Mouse (Mus musculus) lung, embryonic 14.5 days (tissue): ENCODE results near the gene Gm49373. TPM values are rescaled to one million over a fixed set of nuclear protein-coding genes. Genes with fewer than 3 reads are reported as not detected.

Experiments used
- ATAC-seq: fragments of 200-750 bp; cut with Nextera tagmentation; 2 replicates; pipeline ENCODE4 v1.8.0; 2017; ENCODE audit warnings: mild to moderate bottlenecking, moderate TSS enrichment, moderate library complexity; ENCODE audit not compliant: insufficient read depth
- DNase-seq: peaks from one replicate; pipeline ENCODE4 v3.0.0-alpha.2; 2015
- H3K27ac ChIP-seq: fragments of 300-500 bp; sonication (generic); 2 replicates; pipeline ENCODE4 v1.5.1; 2014; ENCODE audit warnings: low read depth, mild to moderate bottlenecking, moderate library complexity
- H3K27me3 ChIP-seq: fragments of 300-500 bp; sonication (generic); 2 replicates; pipeline ENCODE4 v1.6.1; 2014; ENCODE audit warnings: low read length, control low read depth; ENCODE audit not compliant: insufficient read depth
- H3K36me3 ChIP-seq: fragments of 300-500 bp; sonication (generic); 2 replicates; pipeline ENCODE4 v1.6.1; 2014; ENCODE audit warnings: control low read depth; ENCODE audit not compliant: insufficient read depth
- H3K4me1 ChIP-seq: fragments of 300-500 bp; sonication (generic); 2 replicates; pipeline ENCODE4 v1.6.1; 2014; ENCODE audit warnings: antibody characterized with exemption, control low read depth; ENCODE audit not compliant: insufficient read depth
- H3K4me2 ChIP-seq: fragments of 300-500 bp; sonication (generic); 2 replicates; pipeline ENCODE4 v1.6.1; 2014; ENCODE audit warnings: mild to moderate bottlenecking
- H3K4me3 ChIP-seq: fragments of 300-500 bp; sonication (generic); 2 replicates; pipeline ENCODE4 v1.5.1; 2014; ENCODE audit warnings: low read depth, low read length
- H3K9ac ChIP-seq: fragments of 300-500 bp; sonication (generic); 2 replicates; pipeline ENCODE4 v1.6.1; 2014
- H3K9me3 ChIP-seq: fragments of 300-500 bp; sonication (generic); 2 replicates; pipeline ENCODE4 v1.6.1; 2016; ENCODE audit warnings: low read depth, low read length, control low read depth
- CTCF ChIP-seq: IDR thresholded peaks from 2 replicates; pipeline ENCODE4 v1.5.1; 2016; ENCODE audit warnings: antibody characterized with exemption, low read depth
- WGBS: fragments of 180-500 bp; shearing (Covaris S2); extraction: QIAGEN DNeasy Blood & Tissue Kit; methylation state at CpG from one replicate; pipeline ENCODE4 v1.1.7; 2014; 5-methylcytosine and 5-hydroxymethylcytosine counted together
- polyA plus RNA-seq: library from polyadenylated mRNA; unstranded; fragments of >200 nt; fragmentation: Nextera tagmentation; extraction: Ambion mirVana; gene quantifications from 2 replicates; pipeline ENCODE4 v1.2.1, GENCODE M21; 2014

The Gm49373 gene
- polyA plus RNA-seq, 1 experiment from 2014 or later: 0.78 TPM

DNA sequence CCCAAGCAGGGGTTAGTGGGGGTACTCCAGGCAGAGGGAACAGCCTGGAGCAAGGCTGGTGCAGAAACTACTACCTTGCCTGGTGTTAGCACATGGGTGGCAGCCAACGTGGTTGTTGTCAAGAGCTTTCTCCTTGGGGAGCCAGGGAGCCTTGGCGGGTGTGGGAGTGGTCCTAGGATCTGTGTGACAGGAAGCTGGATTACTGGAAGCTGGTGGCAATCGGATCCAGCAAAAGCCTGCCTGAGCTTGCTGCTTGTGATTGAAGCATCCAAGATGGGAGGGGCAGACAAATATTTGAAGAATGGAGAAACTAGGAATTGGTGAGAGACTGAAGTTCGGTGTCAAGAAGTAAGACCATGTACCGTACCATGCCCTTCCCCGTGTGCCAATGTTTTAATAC, 50.6 kb downstream of the Gm49373 start:
- DNase-seq (no peak), ATAC-seq (peak; percentile 16; the same call in 1 of the 2 replicates)
- no peak overlapping the region for H3K4me3 ChIP-seq
- peak overlapping the region; percentile 47; the same call in 1 of the 2 replicates for H3K27ac ChIP-seq
- peaks cover 4% of the 10 kb centered on the region; the same call in 1 of the 2 replicates for H3K36me3 ChIP-seq
- TF ChIP-seq CTCF: no peak
- peaks cover 10% of the 10 kb centered on the region for H3K27me3 ChIP-seq
- H3K9ac ChIP-seq: no peak overlapping the region
- H3K4me2 ChIP-seq: no peak overlapping the region
- WGBS: 42% methylated on average over 6 of the region's 6 CpGs
- 0 out of 2 replicates have a peak, but pooled peaks cover 4% of the 10 kb centered on the region for H3K4me1 ChIP-seq
- no peaks in the 10 kb centered on the region for H3K9me3 ChIP-seq

DNA sequence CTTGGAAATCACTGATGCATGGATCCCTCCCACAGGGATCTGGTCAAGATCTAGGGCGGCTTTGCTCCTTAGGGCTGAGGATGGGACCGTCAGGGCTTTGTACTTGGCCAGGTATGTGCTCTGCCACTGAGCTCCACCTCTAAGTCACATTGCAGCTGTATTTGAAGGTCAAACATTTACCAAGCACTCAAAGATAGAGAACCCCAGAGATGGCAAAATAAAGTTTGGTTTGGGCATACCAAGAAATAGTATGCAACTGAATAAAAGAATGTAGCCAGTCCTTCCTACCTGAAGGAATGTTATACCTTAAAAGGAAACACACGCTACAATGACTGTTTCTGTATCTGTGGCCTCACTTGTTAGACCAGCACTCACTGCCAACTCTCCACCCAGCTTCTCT, 51.5 kb downstream of the Gm49373 start:
- Histone ChIP-seq H3K4me3 (no peak overlapping the region), H3K9ac (no peak overlapping the region), H3K4me1 (0 out of 2 replicates have a peak, but pooled peaks cover 3% of the 10 kb centered on the region), H3K27ac (no peak overlapping the region), H3K9me3 (no peaks in the 10 kb centered on the region), H3K36me3 (0 out of 2 replicates have a peak, but pooled peaks cover 4% of the 10 kb centered on the region), H3K4me2 (no peak overlapping the region), H3K27me3 (peaks cover 19% of the 10 kb centered on the region)
- ATAC-seq (no peak), DNase-seq (no peak)
- no peak for TF ChIP-seq CTCF
- 49% methylated on average over 3 of the region's 3 CpGs for WGBS

- peaks cover 3% of the 10 kb centered on the region; the same call in 1 of the 2 replicates for H3K4me1 ChIP-seq
- DNase-seq (no peak), ATAC-seq (no peak)
- TF ChIP-seq CTCF: no peak
- H3K4me2 ChIP-seq: no peak overlapping the region
- H3K27ac ChIP-seq: no peak overlapping the region
- WGBS: 74% methylated on average over 2 of the region's 2 CpGs
- no peaks in the 10 kb centered on the region for H3K9me3 ChIP-seq
- peaks cover 35% of the 10 kb centered on the region for H3K27me3 ChIP-seq
- 0 out of 2 replicates have a peak, but pooled peaks cover 4% of the 10 kb centered on the region for H3K36me3 ChIP-seq
- no peak overlapping the region for H3K4me3 ChIP-seq
- H3K9ac ChIP-seq: no peak overlapping the region
Observed at GRCm38 (mm10) chr9:21018600-21018999, 54.3 kb downstream of the Gm49373 start.

DNA sequence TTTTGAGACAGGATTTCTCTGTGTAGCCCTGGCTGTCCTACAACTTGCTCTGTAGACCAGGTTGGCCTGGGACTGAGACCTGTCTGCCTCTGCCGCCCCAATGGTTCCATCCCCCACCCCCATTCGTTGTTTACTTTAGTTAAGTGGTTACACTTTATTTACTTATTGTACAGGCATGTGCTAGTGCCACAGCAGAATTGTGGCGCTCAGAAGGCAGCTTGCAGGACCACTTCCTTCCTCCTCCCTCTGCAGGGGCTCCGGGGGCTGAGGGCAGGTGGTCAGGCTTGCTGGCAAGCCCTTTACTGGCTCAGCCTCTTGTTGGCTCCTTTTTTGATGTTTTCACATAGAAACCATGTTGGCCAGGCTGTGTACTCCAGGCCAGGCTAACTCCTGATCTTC, 55.7 kb downstream of the Gm49373 start:
- H3K27ac ChIP-seq: no peak overlapping the region
- 27% methylated on average over 4 of the region's 4 CpGs for WGBS
- H3K4me2 ChIP-seq: peak overlapping the region; percentile 72

GRCm38 (mm10) chr9:21016331-21017176, 56.3 kb downstream of the Gm49373 start:
- peak overlapping the region; percentile 72 for H3K4me2 ChIP-seq

More for the DNA sequence above, 55.7 kb downstream of the Gm49373 start:
- Histone ChIP-seq H3K36me3 (0 out of 2 replicates have a peak, but pooled peaks cover 4% of the 10 kb centered on the region), H3K27me3 (peaks cover 35% of the 10 kb centered on the region), H3K9ac (no peak overlapping the region), H3K9me3 (no peaks in the 10 kb centered on the region), H3K4me3 (peak overlapping the region; percentile 42), H3K4me1 (peaks cover 3% of the 10 kb centered on the region; the same call in 1 of the 2 replicates)
- no peak for DNase-seq
- ATAC-seq: no peak
- no peak for TF ChIP-seq CTCF

DNA sequence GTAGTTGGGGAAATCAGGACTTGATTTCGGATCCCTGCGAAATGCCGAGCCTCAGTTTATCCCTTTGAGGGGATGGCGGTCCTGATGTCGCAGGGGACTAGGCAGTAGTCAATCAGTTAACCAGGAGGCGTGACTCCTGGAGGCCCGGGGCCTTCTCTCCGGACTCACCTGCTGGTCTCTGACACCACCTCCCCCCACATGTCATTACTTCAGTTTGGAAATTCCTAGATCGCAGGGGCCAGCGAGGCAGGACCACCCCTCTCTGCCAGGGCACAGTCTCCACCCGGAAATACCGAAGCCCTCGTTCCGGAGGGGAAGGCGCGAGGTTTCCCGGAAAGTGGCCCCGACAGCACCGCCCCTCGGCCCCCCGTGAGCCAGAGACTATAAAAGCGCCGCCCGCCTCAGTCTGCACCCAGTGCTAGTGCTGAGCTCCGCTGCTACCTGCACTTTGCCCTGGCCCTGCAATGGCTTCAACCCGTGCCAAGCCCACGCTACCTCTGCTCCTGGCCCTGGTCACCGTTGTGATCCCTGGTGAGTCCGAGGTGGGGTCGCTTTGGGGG, 57.2 kb downstream of the Gm49373 start, which contains the start of gene Icam1:
TSS of gene Icam1 (plus strand) at position 415 of the 560 bp plus-strand sequence.
- DNase-seq (peak; percentile 69), ATAC-seq (peak; percentile 48)
- Histone ChIP-seq H3K9ac (peak within 1 kb of the TSS; percentile 42), H3K27ac (peak within 1 kb of the TSS; percentile 36), H3K4me2 (peak within 1 kb of the TSS; percentile 72), H3K36me3 (0 out of 2 replicates have a peak, but pooled peaks cover 4% of the 10 kb centered on the region), H3K27me3 (peaks cover 35% of the 10 kb centered on the region), H3K9me3 (no peaks in the 10 kb centered on the region), H3K4me3 (peak within 1 kb of the TSS; percentile 42), H3K4me1 (peaks cover 3% of the 10 kb centered on the region; the same call in 1 of the 2 replicates)
- no peak for TF ChIP-seq CTCF
- WGBS: under 1% methylated on average over 30 of the region's 30 CpGs

More at GRCm38 (mm10) chr9:21016331-21017176, 56.3 kb downstream of the Gm49373 start:
- Histone ChIP-seq H3K4me1 (peaks cover 3% of the 10 kb centered on the region; the same call in 1 of the 2 replicates), H3K27me3 (peaks cover 35% of the 10 kb centered on the region), H3K9ac (peak overlapping the region; percentile 42; the same call in 1 of the 2 replicates), H3K4me3 (peak overlapping the region; percentile 42), H3K27ac (no peak overlapping the region), H3K9me3 (no peaks in the 10 kb centered on the region), H3K36me3 (0 out of 2 replicates have a peak, but pooled peaks cover 4% of the 10 kb centered on the region)
- DNase-seq (no peak), ATAC-seq (no peak)
- 5% methylated on average over 17 of the region's 17 CpGs for WGBS
- no peak for TF ChIP-seq CTCF
